Mouse (Mus musculus) embryonic facial prominence, embryonic 12.5 days (tissue): Measurements from ENCODE around the gene Bcas2. TPM values are rescaled to one million over a fixed set of nuclear protein-coding genes. Genes with fewer than 3 reads are reported as not detected.
A peak's percentile ranks its signal among the peaks of the same experiment; 100 is the strongest.

ENCODE experiments used
- ATAC-seq: fragments of 200-750 bp; cut with Nextera tagmentation; 2 replicates; pipeline ENCODE4 v1.8.0; 2017; ENCODE audit not compliant: insufficient number of reproducible peaks, insufficient read depth, low FRiP score, low TSS enrichment
- H3K27ac ChIP-seq: fragments of 300-500 bp; sonication (generic); 2 replicates; pipeline ENCODE4 v1.5.1; 2016; ENCODE audit warnings: mild to moderate bottlenecking
- H3K27me3 ChIP-seq: fragments of 300-500 bp; sonication (generic); 2 replicates; pipeline ENCODE4 v1.6.1; 2016; ENCODE audit warnings: mild to moderate bottlenecking, moderate library complexity
- H3K36me3 ChIP-seq: fragments of 300-500 bp; sonication (generic); 2 replicates; pipeline ENCODE4 v1.6.1; 2016; ENCODE audit warnings: mild to moderate bottlenecking
- H3K4me1 ChIP-seq: fragments of 300-500 bp; sonication (generic); 2 replicates; pipeline ENCODE4 v1.6.1; 2016
- H3K4me2 ChIP-seq: fragments of 300-500 bp; sonication (generic); replicated peaks from 2 replicates; pipeline ENCODE4 v1.6.1; 2016; ENCODE audit warnings: mild to moderate bottlenecking, moderate library complexity
- H3K4me3 ChIP-seq: fragments of 300-500 bp; sonication (generic); 2 replicates; pipeline ENCODE4 v1.5.1; 2016; ENCODE audit warnings: mild to moderate bottlenecking
- H3K9ac ChIP-seq: fragments of 300-500 bp; sonication (generic); 2 replicates; pipeline ENCODE4 v1.6.1; 2016; ENCODE audit warnings: mild to moderate bottlenecking, moderate library complexity
- H3K9me3 ChIP-seq: fragments of 300-500 bp; sonication (generic); 2 replicates; pipeline ENCODE4 v1.6.1; 2016; ENCODE audit warnings: mild to moderate bottlenecking, moderate library complexity
- WGBS: fragments of 180-500 bp; shearing (Covaris S2); methylation state at CpG from one replicate; pipeline ENCODE4 v1.1.7; 2016; 5-methylcytosine and 5-hydroxymethylcytosine counted together
- polyA plus RNA-seq: library from polyadenylated mRNA; unstranded; fragments of >200 nt; fragmentation: Nextera tagmentation; extraction: Ambion mirVana; gene quantifications from 2 replicates; pipeline ENCODE4 v1.2.1, GENCODE M21; 2016

Gene Bcas2
- polyA plus RNA-seq: 247 TPM in 2 replicates

GRCm38 (mm10) chr3:103171505-103172267 is at the start of gene Bcas2:
Bcas2 (plus strand) TSS chr3:103171655.
- peak within 1 kb of the TSS; percentile 72; the same call in 1 of the 2 replicates for H3K27ac ChIP-seq

GRCm38 (mm10) chr3:103123636-103124035 is 47.8 kb upstream of the Bcas2 start:
- ATAC-seq: no peak
- Histone ChIP-seq H3K27me3 (no peaks in the 10 kb centered on the region), H3K4me3 (no peak overlapping the region), H3K36me3 (no peaks in the 10 kb centered on the region), H3K27ac (no peak overlapping the region), H3K4me1 (no peaks in the 10 kb centered on the region), H3K9me3 (no peaks in the 10 kb centered on the region), H3K9ac (no peak overlapping the region), H3K4me2 (no peak overlapping the region)
- 86% methylated on average over 3 of the region's 3 CpGs for WGBS

More at GRCm38 (mm10) chr3:103171505-103172267, at the start of gene Bcas2:
- peaks cover 27% of the 10 kb centered on the region for H3K36me3 ChIP-seq
- WGBS: under 1% methylated on average over 56 of the region's 56 CpGs
- peak within 1 kb of the TSS; percentile 84 for H3K4me3 ChIP-seq
- H3K4me2 ChIP-seq: peak within 1 kb of the TSS; percentile 63
- no peaks in the 10 kb centered on the region for H3K9me3 ChIP-seq
- H3K4me1 ChIP-seq: peaks cover 11% of the 10 kb centered on the region
- ATAC-seq: peak; percentile 92
- H3K9ac ChIP-seq: peak within 1 kb of the TSS; percentile 86
- H3K27me3 ChIP-seq: no peaks in the 10 kb centered on the region

DNA sequence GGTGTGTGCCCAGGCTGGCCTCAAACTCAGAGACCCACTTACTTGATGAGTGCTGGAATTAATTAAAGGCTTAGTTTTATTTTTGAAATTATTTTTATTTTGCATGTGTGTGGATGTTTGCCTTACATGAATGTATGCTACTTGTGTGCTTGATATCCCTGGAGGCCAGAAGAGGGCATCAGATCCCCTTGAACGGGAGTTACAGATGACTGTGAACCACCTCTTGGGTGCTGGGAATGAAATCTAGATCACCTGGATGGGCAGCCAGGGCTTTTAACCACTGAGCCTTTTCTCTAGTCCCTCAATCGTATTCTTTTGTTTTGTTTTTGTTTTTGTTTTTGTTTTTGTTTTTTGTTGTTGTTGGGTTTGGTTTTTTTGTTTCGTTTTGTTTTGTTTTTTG is 45.3 kb upstream of the Bcas2 start:
- no peak overlapping the region for H3K9ac ChIP-seq
- H3K36me3 ChIP-seq: no peaks in the 10 kb centered on the region
- WGBS: 92% methylated on average over 3 of the region's 3 CpGs
- no peaks in the 10 kb centered on the region for H3K9me3 ChIP-seq
- no peaks in the 10 kb centered on the region for H3K27me3 ChIP-seq
- no peak overlapping the region for H3K27ac ChIP-seq
- H3K4me3 ChIP-seq: no peak overlapping the region
- ATAC-seq: no peak
- H3K4me1 ChIP-seq: peaks cover 12% of the 10 kb centered on the region
- no peak overlapping the region for H3K4me2 ChIP-seq

- no peak overlapping the region for H3K4me2 ChIP-seq
- ATAC-seq: no peak
- 55% methylated on average over 2 of the region's 2 CpGs for WGBS
These were observed 44.3 kb upstream of the Bcas2 start for GRCm38 (mm10) chr3:103127177-103127576.

GRCm38 (mm10) chr3:103127721-103128120 is 43.7 kb upstream of the Bcas2 start:
- H3K27ac ChIP-seq: no peak overlapping the region
- H3K9me3 ChIP-seq: no peaks in the 10 kb centered on the region
- H3K4me3 ChIP-seq: no peak overlapping the region
- no peak overlapping the region for H3K9ac ChIP-seq
- H3K36me3 ChIP-seq: no peaks in the 10 kb centered on the region
- no peak for ATAC-seq
- H3K27me3 ChIP-seq: no peaks in the 10 kb centered on the region
- 70% methylated on average over 5 of the region's 5 CpGs for WGBS
- peaks cover 12% of the 10 kb centered on the region for H3K4me1 ChIP-seq
- no peak overlapping the region for H3K4me2 ChIP-seq

More at GRCm38 (mm10) chr3:103127177-103127576, 44.3 kb upstream of the Bcas2 start:
- H3K36me3 ChIP-seq: no peaks in the 10 kb centered on the region
- no peak overlapping the region for H3K27ac ChIP-seq
- no peaks in the 10 kb centered on the region for H3K9me3 ChIP-seq
- no peak overlapping the region for H3K9ac ChIP-seq
- H3K4me3 ChIP-seq: no peak overlapping the region
- H3K4me1 ChIP-seq: peaks cover 12% of the 10 kb centered on the region
- H3K27me3 ChIP-seq: no peaks in the 10 kb centered on the region

DNA sequence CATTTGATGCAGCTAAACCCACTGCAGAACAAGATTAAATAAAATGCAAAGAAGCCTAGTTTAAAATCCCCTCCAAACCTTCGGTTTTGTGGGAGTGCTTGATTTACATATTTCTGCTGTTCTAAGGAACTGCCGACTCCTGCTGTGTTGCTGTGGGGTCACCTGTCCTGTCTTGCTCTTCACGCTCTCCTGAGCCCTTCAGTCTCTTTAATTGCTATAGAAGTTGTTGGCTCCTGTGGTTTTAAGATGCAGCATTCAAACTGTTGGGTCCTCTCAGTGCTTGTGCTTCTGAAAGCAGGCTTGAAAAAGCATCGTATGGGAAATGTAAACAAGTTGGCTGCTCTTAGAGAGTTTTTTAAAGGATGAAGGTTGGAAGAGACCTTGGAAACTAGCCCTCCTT is 43.2 kb upstream of the Bcas2 start:
- 42% methylated on average over 4 of the region's 4 CpGs for WGBS

DNA sequence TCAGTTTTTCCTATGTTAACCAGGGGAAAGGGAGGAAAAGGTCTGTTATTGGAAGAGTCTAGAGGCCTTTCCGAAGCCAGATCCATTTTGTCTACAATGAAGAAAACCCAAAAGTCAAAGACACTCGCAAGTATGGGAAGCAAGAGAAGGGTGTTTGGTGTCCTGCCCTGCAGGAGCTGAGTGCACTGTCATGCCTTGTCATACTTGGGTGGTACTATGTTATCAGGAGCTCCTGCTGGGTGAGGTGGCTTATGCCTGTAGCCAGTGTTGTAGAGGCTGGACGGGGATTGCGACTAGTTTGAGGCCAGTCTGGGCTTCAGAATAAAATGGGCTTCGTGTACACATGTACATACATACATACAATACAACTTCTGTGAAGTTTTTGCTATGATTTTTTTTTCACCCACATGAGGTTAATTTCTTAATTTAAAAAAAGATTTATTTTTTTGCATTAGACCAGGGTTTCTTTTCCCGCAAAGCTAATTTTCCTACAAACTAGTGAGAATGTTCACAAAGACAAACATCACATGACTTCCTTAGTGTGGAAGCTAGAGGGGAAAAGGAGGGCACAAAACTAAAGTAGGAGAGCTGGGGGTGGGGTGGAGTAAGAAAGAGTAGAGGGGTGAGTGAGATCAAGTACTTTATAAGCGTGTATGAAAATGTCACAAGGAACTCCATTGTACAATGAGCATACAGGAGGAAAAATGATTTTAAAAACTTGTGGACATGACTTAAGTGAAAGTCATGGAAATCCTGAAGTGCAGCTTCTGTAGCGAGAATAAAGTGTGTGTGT is 41.9 kb upstream of the Bcas2 start:
- Histone ChIP-seq H3K4me1 (peaks cover 12% of the 10 kb centered on the region), H3K9me3 (no peaks in the 10 kb centered on the region), H3K9ac (no peak overlapping the region), H3K4me3 (no peak overlapping the region), H3K36me3 (no peaks in the 10 kb centered on the region), H3K27ac (0 out of 2 replicates have a peak overlapping the region, but pooled peaks have one; percentile 30), H3K27me3 (no peaks in the 10 kb centered on the region), H3K4me2 (no peak overlapping the region)
- ATAC-seq: no peak
- 80% methylated on average over 8 of the region's 8 CpGs for WGBS

More for the DNA sequence above, 43.2 kb upstream of the Bcas2 start:
- Histone ChIP-seq H3K9me3 (no peaks in the 10 kb centered on the region), H3K27ac (no peak overlapping the region), H3K4me1 (peaks cover 12% of the 10 kb centered on the region), H3K9ac (no peak overlapping the region), H3K4me2 (no peak overlapping the region), H3K36me3 (no peaks in the 10 kb centered on the region), H3K27me3 (no peaks in the 10 kb centered on the region), H3K4me3 (no peak overlapping the region)
- ATAC-seq: no peak

- H3K27ac ChIP-seq: 0 out of 2 replicates have a peak overlapping the region, but pooled peaks have one; percentile 30
- H3K9me3 ChIP-seq: no peaks in the 10 kb centered on the region
- ATAC-seq: no peak; the same call in 1 of the 2 replicates
These were observed 41.2 kb upstream of the Bcas2 start for GRCm38 (mm10) chr3:103130236-103130751.

GRCm38 (mm10) chr3:103133098-103133497 is 38.4 kb upstream of the Bcas2 start:
- Histone ChIP-seq H3K4me2 (no peak overlapping the region), H3K27me3 (no peaks in the 10 kb centered on the region), H3K9ac (no peak overlapping the region), H3K4me3 (no peak overlapping the region), H3K27ac (no peak overlapping the region), H3K9me3 (no peaks in the 10 kb centered on the region), H3K4me1 (peaks cover 12% of the 10 kb centered on the region), H3K36me3 (no peaks in the 10 kb centered on the region)
- no peak for ATAC-seq
- WGBS: 82% methylated on average over 10 of the region's 10 CpGs

More at GRCm38 (mm10) chr3:103130236-103130751, 41.2 kb upstream of the Bcas2 start:
- H3K4me2 ChIP-seq: no peak overlapping the region
- H3K4me3 ChIP-seq: no peak overlapping the region
- no peaks in the 10 kb centered on the region for H3K36me3 ChIP-seq
- H3K27me3 ChIP-seq: no peaks in the 10 kb centered on the region
- H3K4me1 ChIP-seq: peaks cover 12% of the 10 kb centered on the region
- 42% methylated on average over 6 of the region's 6 CpGs for WGBS
- no peak overlapping the region for H3K9ac ChIP-seq

GRCm38 (mm10) chr3:103136414-103137077 is 34.9 kb upstream of the Bcas2 start:
- H3K9ac ChIP-seq: no peak overlapping the region
- 61% methylated on average over 4 of the region's 4 CpGs for WGBS
- peaks cover 3% of the 10 kb centered on the region; the same call in 1 of the 2 replicates for H3K36me3 ChIP-seq
- H3K4me3 ChIP-seq: no peak overlapping the region
- H3K27ac ChIP-seq: no peak overlapping the region
- no peak overlapping the region for H3K4me2 ChIP-seq
- H3K27me3 ChIP-seq: no peaks in the 10 kb centered on the region
- no peaks in the 10 kb centered on the region for H3K9me3 ChIP-seq
- no peaks in the 10 kb centered on the region for H3K4me1 ChIP-seq
- no peak for ATAC-seq

DNA sequence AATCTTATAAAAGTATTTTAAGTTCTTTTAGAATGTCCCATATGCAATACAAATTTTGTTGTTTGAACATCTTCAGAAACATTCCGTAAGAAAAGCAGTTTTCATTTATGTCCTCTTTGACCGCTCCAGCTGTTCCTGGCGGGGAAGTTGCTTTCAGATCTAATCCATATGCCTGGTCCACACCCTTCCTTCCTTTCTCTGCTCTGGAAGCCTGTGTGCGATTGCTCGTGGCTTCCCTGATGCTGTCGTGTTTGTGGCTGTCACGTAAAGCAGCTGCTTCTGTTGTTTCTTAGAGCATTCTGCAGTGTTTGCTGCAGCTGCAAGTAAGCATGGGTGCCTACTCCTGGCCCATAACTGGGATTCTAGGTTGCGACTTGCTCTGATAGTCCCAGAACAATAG is 32.4 kb upstream of the Bcas2 start:
- Histone ChIP-seq H3K9me3 (no peaks in the 10 kb centered on the region), H3K27me3 (no peaks in the 10 kb centered on the region), H3K4me1 (no peaks in the 10 kb centered on the region), H3K27ac (no peak overlapping the region), H3K4me3 (no peak overlapping the region), H3K36me3 (peaks cover 3% of the 10 kb centered on the region; the same call in 1 of the 2 replicates), H3K9ac (no peak overlapping the region), H3K4me2 (no peak overlapping the region)
- ATAC-seq: no peak
- WGBS: 58% methylated on average over 8 of the region's 8 CpGs
